Mouse (Mus musculus) ES-Bruce4 (cell line): ENCODE data around the gene Cyp4f40. TPM values are rescaled to one million over a fixed set of nuclear protein-coding genes. Genes with fewer than 3 reads are reported as not detected.

ENCODE experiments used
- H3K27ac ChIP-seq: 2 replicates; pipeline ENCODE4 v1.5.1; 2012; ENCODE audit warnings: low read length, inconsistent platforms; ENCODE audit not compliant: insufficient read depth
- H3K27me3 ChIP-seq: 2 replicates; pipeline ENCODE4 v1.6.1; 2012; ENCODE audit warnings: mild to moderate bottlenecking, low read length, inconsistent platforms; ENCODE audit not compliant: control insufficient read depth, poor library complexity, insufficient read depth, severe bottlenecking
- H3K36me3 ChIP-seq: 2 replicates; pipeline ENCODE4 v1.6.1; 2012; ENCODE audit warnings: inconsistent platforms, mild to moderate bottlenecking, low read length, moderate library complexity; ENCODE audit not compliant: control insufficient read depth, poor library complexity, insufficient read depth, severe bottlenecking
- H3K4me1 ChIP-seq: one replicate; pipeline ENCODE4 v1.8.1; 2011; ENCODE audit warnings: low read length; ENCODE audit not compliant: control insufficient read depth, insufficient read depth
- H3K4me3 ChIP-seq: 2 replicates; pipeline ENCODE4 v1.5.1; 2011; ENCODE audit warnings: low read depth, mild to moderate bottlenecking, low read length
- H3K9ac ChIP-seq: 2 replicates; pipeline ENCODE4 v1.6.1; 2012; ENCODE audit warnings: low read depth, mild to moderate bottlenecking, inconsistent platforms; ENCODE audit not compliant: poor library complexity, severe bottlenecking
- H3K9me3 ChIP-seq: replicated peaks from 2 replicates; pipeline ENCODE4 v1.6.1; 2012; ENCODE audit warnings: mild to moderate bottlenecking, low read length, inconsistent platforms; ENCODE audit not compliant: control insufficient read depth, poor library complexity, insufficient read depth, severe bottlenecking
- CTCF ChIP-seq: IDR thresholded peaks from one replicate; pipeline ENCODE4 v1.8.1; 2011; ENCODE audit warnings: low read depth, low read length
- EP300 ChIP-seq: IDR thresholded peaks from 2 replicates; pipeline ENCODE4 v1.6.1; 2011; ENCODE audit warnings: low read depth, low read length; ENCODE audit not compliant: insufficient read depth
- POLR2A ChIP-seq: IDR thresholded peaks from one replicate; pipeline ENCODE4 v1.8.1; 2011; ENCODE audit warnings: low read length; ENCODE audit not compliant: insufficient read depth
- polyA plus RNA-seq: library from polyadenylated mRNA; stranded (reverse); fragments of >200 nt; gene quantifications from 2 replicates; pipeline ENCODE4 v1.2.4, GENCODE M21; 2011; ENCODE audit warnings: low read depth; ENCODE audit not compliant: missing spikeins, insufficient read depth, insufficient read length

Cyp4f40 gene
- polyA plus RNA-seq, 1 experiment = not detected

DNA sequence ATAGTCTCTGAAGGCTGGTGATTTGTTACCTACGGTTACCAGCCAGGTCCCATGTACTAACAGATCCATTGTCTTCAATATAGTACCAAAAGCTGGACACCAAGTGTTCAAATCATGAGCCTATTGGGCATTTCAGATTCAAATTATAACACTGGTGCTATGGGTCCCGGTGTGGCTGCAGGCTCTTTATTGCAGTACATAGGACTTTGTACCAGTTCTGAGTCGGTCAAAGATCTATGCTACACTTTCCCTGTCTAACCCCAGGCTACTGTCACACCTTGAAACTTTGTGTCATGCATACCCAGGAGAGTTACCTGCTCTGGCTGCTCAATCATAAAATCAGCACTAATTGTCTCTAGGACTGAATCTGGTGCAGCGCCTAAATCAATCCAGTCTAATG, 4.8 kb upstream of the Cyp4f40 start:
- Histone ChIP-seq H3K27me3 (no peaks in the 10 kb centered on the region; the same call in 1 of the 2 replicates), H3K27ac (no peak overlapping the region), H3K9ac (no peak overlapping the region), H3K36me3 (no peaks in the 10 kb centered on the region), H3K9me3 (no peaks in the 10 kb centered on the region), H3K4me3 (no peak overlapping the region), H3K4me1 (no peaks in the 10 kb centered on the region)
- TF ChIP-seq POLR2A = no peak
- TF ChIP-seq CTCF = no peak
- TF ChIP-seq EP300 = no peak

DNA sequence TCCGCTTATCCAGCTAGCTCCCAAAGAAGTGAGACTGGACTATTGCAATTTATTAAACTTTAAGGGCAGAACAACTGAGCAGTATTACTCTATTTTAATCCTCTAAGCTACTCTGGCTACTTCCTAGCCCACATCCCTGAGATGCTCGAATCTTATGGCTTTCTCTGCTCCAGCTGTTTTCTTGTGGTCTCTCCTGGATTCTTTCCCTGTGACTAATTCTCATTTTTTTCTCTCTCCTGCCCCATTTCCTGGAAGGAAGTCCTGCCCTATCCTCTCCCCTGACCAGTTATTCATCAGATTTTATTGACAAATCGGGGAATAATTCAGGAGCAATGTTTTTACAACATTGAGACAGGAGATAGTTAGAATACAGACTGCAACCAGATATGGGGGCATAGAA, 1.7 kb upstream of the Cyp4f40 start:
- no peaks in the 10 kb centered on the region for H3K4me1 ChIP-seq
- H3K36me3 ChIP-seq = no peaks in the 10 kb centered on the region
- no peak overlapping the region for H3K4me3 ChIP-seq
- H3K27ac ChIP-seq = no peak overlapping the region
- H3K27me3 ChIP-seq = no peaks in the 10 kb centered on the region; the same call in 1 of the 2 replicates
- no peak for TF ChIP-seq POLR2A
- TF ChIP-seq EP300 = no peak
- no peak for TF ChIP-seq CTCF
- no peak overlapping the region for H3K9ac ChIP-seq
- no peaks in the 10 kb centered on the region for H3K9me3 ChIP-seq

DNA sequence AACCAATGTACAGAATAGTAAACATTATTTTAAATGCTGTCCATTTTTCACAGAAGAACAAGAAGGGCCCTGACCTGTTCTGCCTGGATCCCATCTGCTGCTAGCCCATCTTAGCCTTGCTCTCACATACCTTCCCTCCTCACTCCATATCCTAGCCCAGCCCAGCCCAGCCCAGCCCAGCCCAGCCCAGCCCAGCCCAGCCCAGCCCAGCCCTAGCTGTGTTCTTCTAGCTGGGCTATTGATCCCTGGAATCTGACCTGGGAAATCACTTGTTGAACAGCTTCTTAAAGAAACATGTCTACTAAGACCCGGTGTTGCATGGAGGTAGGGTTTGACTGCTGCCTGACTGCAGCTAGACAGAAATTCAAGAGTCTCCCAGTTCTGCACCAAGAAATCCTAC, 454 bp upstream of the Cyp4f40 start:
- no peak for TF ChIP-seq CTCF
- no peak for TF ChIP-seq POLR2A
- TF ChIP-seq EP300 = no peak
- Histone ChIP-seq H3K4me3 (no peak overlapping the region), H3K27me3 (no peaks in the 10 kb centered on the region; the same call in 1 of the 2 replicates), H3K4me1 (no peaks in the 10 kb centered on the region), H3K9me3 (no peaks in the 10 kb centered on the region), H3K9ac (no peak overlapping the region), H3K36me3 (no peaks in the 10 kb centered on the region), H3K27ac (no peak overlapping the region)

DNA sequence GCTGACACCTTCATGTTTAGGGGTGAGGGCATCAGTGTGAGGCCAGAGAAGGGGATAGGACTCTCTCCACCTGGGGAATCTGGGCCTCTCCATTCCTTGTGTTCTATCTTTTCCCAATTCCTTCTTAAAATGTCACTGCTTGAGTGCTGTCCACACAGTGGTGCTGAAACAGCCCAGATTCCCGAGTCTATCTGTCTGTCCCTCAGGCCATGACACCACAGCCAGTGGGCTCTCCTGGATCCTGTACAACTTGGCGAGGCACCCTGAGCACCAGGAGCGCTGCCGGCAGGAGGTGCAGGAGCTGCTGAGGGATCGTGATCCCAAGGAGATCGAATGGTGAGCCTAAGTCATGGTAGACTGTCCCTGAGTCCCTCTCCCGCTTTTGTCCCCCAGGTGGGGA, 15.3 kb downstream of the Cyp4f40 start:
- Histone ChIP-seq H3K4me3 (no peak overlapping the region), H3K27me3 (no peaks in the 10 kb centered on the region), H3K27ac (no peak overlapping the region), H3K4me1 (no peaks in the 10 kb centered on the region), H3K36me3 (no peaks in the 10 kb centered on the region), H3K9ac (no peak overlapping the region), H3K9me3 (no peaks in the 10 kb centered on the region)
- TF ChIP-seq EP300 (no peak), POLR2A (no peak), CTCF (no peak)

DNA sequence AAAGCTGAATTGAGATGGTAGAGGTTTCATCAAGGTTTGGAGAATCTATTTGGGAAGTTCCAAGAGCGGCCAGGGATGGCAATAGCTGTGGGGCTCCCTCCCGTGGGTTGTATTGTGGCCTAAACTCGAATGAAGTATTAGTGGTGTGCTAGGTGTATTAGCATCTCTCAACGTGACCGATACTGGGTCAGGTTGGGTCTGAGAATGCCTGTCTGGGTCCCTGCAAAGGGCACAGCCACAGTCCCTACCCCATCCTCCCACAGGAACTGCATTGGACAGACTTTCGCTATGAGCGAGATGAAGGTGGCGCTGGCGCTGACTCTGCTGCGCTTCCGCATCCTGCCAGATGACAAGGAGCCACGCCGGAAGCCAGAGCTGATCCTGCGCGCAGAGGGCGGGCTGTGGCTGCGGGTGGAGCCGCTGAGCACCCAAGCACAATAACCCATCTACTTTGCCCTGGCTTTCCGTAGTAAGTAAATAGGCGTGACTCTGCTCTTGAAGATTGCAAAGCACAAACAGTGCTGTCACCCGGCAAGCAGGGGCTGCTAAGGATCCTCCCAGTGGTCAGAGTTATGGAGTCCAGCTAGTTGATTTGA, 17.4 kb downstream of the Cyp4f40 start:
- TF ChIP-seq EP300 (0 out of 2 replicates have a peak, but pooled peaks have one; percentile 8), CTCF (no peak)
- H3K9me3 ChIP-seq = no peaks in the 10 kb centered on the region
- H3K36me3 ChIP-seq = no peaks in the 10 kb centered on the region
- H3K27me3 ChIP-seq = no peaks in the 10 kb centered on the region
- H3K9ac ChIP-seq = no peak overlapping the region
- H3K4me1 ChIP-seq = no peaks in the 10 kb centered on the region
- H3K27ac ChIP-seq = no peak overlapping the region
- peak overlapping the region; percentile 40; the same call in 1 of the 2 replicates for H3K4me3 ChIP-seq

DNA sequence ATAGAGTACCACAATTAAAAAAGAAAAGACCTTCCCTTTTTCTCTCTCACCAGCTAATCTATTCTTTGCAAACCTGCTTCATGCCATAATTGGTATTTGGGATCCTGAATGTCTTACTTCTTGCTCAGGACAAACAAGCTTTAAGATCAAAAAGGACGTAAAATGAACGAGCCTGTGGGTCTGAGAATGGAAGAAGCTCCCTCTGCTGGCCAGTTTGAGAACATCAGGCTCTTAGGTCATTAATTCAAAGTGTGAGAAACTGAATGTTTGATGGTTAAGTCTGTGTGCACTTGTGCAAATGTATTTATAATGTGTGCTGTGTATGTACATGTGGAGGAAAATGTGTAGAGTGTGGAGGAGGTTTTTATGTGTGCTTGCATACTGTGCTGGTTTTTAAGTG, 21.7 kb downstream of the Cyp4f40 start:
- no peak for TF ChIP-seq POLR2A
- peak; percentile 7 for TF ChIP-seq CTCF
- Histone ChIP-seq H3K9ac (no peak overlapping the region), H3K27ac (no peak overlapping the region), H3K4me3 (no peak overlapping the region), H3K36me3 (no peaks in the 10 kb centered on the region), H3K9me3 (no peaks in the 10 kb centered on the region), H3K27me3 (no peaks in the 10 kb centered on the region), H3K4me1 (no peaks in the 10 kb centered on the region)
